Mouse (Mus musculus) embryo, embryonic 10 days (tissue): ENCODE data around the gene Bst1.

Source experiments
- DNase-seq: peaks from one replicate; pipeline ENCODE4 v3.0.0-alpha.2; 2015; ENCODE audit warnings: low spot score

Bst1 gene

DNA sequence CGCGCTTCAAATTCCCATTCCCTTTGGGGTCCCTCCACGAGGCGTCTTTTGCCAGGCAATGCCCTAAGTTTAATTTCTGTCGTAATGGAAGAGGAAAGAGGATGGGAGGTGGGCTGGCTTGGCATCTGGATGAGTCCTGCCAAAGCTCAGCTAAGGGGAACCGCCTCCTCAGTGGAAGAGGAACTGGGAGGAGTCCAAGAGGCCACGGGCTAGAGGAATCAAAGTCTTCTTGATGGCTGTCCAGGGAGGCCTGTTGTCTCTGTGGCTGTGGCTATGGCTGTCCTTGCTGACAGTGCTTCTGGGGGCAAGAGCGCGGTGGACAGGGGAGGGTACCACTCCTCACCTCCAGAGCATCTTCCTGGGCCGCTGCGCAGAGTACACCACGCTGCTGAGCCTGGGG lies at the start of gene Bst1:
Gene Bst1 (plus strand): TSS at position 191 of the 400 bp plus-strand sequence.
- DNase-seq: peak; percentile 36

GRCm38 (mm10) chr5:43770618-43771354 lies 47.9 kb upstream of the Bst1 start:
- DNase-seq: no peak

DNA sequence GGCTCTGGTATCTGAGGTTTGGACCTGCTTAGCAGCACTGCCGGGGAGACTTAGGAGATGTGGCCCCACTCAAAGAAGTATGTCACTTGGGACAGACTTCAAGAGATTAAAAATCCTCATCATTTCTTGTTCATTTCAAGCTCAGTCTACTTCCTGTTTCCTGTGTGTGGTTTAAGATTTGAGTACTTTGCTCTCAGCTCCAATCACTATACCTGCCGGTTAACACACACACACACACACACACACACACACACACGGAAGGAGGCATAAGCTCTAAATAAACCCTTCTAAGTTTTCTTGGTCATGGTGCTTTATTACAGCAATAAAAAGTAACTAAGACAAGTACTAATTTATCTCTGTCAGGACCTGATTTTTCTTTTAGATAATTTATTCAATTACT lies 47.1 kb upstream of the Bst1 start:
- DNase-seq: no peak

GRCm38 (mm10) chr5:43776407-43776806 lies 42.3 kb upstream of the Bst1 start:
- DNase-seq: no peak

GRCm38 (mm10) chr5:43776993-43777392 lies 41.7 kb upstream of the Bst1 start:
- DNase-seq: no peak

GRCm38 (mm10) chr5:43778583-43778982 lies 40.1 kb upstream of the Bst1 start:
- no peak for DNase-seq

DNA sequence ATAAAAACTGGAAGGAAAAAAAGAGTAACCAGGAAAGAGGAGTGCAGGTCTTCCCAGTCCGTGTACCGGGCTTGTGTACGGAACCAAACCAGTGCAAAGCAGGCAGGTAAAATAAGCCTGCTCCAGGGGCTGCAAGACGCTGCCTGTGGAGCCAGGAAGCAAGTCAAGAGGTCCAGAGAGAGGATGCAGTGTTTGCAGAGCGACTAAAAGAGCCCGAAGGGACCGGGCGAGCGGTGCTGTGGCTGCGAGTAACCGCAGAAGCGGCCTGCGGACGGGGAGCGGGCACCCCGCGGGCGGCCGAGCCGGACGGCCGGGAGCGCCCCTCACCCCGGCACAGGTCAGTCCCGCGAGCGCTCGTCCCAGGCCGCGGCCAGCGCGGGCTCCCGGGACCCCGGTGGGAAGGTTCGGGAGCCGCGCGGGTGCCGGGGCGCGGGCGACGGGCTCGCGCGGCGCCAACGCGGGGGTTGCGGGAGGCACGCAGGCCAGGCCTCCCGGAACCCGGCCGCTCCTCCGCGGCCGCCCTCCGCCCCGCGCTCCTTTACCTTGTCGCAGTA lies 37.2 kb upstream of the Bst1 start:
- DNase-seq: peak; percentile 34

GRCm38 (mm10) chr5:43781977-43782930 lies 36.4 kb upstream of the Bst1 start:
- peak; percentile 85 for DNase-seq

DNA sequence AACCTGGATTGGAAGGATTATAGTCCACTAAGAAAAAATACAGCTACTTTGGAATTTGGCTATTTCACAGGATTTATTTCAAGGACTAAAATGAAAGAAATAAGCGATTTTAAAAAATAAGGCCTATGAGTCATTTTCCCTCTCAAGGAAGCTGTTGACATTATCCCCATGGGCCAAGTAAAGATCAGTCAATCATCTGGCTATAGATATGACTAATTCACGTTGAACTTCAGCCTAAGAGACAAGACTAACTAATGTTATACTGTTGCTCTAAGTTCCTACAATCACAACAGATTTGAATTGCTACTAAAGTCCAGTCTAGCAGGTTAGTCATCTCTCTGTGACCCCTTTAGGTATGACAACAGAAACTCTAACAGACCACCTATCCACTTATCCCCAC lies 34.7 kb upstream of the Bst1 start:
- no peak for DNase-seq

GRCm38 (mm10) chr5:43786607-43787006 lies 32.1 kb upstream of the Bst1 start:
- DNase-seq: no peak

GRCm38 (mm10) chr5:43787976-43788752 lies 30.5 kb upstream of the Bst1 start:
- no peak for DNase-seq

DNA sequence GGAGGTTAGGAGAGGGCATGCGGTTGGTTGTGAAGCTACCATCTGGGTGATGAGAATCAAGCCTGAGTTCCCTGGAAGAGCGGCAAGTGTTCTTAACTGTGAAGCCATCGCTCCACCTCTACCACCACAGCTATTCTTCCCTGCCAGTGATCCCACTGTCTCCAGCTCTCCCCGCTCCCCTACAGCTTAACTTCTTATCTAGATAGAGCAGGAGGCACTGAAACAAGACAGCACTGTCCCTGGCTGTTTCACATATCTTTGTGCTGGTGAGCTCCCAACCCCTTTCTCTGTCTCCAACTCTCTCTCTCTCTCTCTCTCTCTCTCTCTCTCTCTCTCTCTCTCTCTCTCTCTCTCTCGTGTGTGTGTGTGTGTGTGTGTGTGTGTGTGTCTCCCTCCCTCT lies 26.3 kb upstream of the Bst1 start:
- no peak for DNase-seq

DNA sequence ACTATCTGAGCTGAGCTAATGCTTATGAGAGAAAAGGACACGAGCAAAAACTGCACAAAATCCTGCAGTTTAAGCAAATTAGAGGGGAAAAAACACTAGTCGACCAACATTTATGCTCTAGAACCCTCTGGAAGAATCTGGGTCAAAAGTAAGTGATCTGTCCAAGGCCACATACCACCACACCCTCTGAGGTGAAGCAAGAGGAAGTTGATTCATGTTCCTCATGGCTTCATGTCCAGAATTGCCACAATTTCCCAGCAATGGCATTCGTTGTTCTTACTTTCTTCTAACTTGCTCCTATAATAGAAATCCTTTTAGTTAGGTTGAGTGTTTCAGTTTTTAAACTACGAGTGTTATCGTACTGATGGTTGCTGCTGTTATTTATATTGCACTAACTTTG lies 19.2 kb upstream of the Bst1 start:
- no peak for DNase-seq

- DNase-seq: no peak
Observed at GRCm38 (mm10) chr5:43800700-43801099, 18.0 kb upstream of the Bst1 start.

- DNase-seq: no peak
Observed at GRCm38 (mm10) chr5:43801253-43801652, 17.4 kb upstream of the Bst1 start.

- no peak for DNase-seq
Observed at GRCm38 (mm10) chr5:43801798-43802197, 16.9 kb upstream of the Bst1 start.

DNA sequence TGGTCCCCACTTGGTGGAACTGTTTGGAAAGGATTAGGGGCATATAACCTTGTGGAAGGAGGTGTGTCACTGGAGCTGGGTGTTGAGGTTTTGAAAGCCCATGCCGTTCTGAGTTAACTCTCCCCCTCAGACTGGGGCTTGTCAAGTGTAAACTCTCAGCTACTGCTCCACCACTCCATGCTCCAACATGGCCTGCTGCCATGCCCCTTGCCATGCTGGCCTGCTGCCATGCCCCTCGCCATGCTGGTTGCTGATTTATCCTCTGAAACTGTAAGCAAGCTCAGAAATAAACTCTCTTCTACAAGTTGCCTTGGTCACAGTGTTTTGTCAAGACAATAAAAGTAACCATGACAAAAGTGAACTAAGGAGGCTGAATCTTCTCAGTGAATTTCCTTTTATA lies 13.3 kb upstream of the Bst1 start:
- DNase-seq: no peak

- no peak for DNase-seq
Observed at GRCm38 (mm10) chr5:43806340-43806739, 12.3 kb upstream of the Bst1 start.

GRCm38 (mm10) chr5:43806914-43807313 lies 11.8 kb upstream of the Bst1 start:
- no peak for DNase-seq

DNA sequence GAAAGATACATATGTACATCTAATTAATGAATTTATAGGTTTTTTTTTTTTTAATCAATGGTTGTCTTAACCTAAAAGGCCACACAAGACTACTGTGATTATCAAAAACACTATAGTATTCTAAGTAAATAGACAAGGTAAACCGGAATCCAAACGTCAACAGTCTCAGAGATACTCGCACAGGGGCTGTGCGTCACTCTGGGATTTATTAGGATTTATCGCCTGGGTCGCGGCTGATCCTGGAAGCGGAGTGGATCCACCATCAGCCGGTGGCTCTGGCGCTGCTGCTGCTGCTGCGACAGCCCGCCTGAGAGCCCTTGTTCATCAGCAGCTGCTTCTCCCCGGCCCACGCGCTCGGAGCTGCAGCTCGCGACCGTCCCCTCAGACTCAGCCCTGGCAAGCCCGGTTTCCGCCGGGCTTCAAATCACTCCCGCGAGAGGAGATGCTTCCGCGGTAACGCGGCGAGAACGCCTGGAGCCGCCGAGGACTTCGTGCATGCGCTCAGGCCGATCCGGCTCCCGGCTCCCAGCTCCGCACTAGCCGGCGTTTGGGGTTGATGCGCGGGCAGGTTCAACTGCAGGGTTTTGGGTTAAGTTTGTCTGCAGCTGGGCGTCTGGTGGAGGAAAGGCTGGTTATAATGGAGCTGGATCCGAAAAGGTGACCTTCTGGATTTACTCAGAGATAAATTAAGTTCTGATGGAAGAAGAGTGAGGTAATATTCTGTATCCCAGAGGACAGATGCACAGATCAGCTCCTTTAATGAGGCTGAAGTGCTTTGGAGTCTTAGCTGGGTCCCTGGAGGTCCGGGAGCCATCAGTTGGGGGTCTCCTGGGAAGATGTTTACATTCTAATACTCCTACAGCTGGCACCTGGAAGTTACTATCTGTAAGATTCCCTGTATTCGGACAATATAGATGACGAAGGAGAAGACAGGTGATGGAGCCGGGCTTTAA lies 10.7 kb upstream of the Bst1 start:
- DNase-seq: peak; percentile 87
